Mouse (Mus musculus) MEL (cell line): Measurements from ENCODE around the gene Acot11.

Experiments used
- CTCF ChIP-seq, 3 experiments: IDR thresholded peaks in 2 of 3; conservative IDR thresholded peaks in 1 of 3; 2 replicates each; pipeline ENCODE4 v1.5.1; 2011 to 2012; ENCODE audit warnings: low read length in 3 of 3, low read depth in 2 of 3, mild to moderate bottlenecking in 2 of 3, improper control_type of control experiment in 1 of 3, inconsistent platforms in 1 of 3, mixed read lengths in 1 of 3, moderate library complexity in 1 of 3; ENCODE audit not compliant: control insufficient read depth in 1 of 3, insufficient read depth in 1 of 3, poor library complexity in 1 of 3, severe bottlenecking in 1 of 3
- SMC3 ChIP-seq: IDR thresholded peaks from 2 replicates; pipeline ENCODE4 v1.6.1; 2011; ENCODE audit warnings: low read depth, low read length, improper control_type of control experiment

DNA sequence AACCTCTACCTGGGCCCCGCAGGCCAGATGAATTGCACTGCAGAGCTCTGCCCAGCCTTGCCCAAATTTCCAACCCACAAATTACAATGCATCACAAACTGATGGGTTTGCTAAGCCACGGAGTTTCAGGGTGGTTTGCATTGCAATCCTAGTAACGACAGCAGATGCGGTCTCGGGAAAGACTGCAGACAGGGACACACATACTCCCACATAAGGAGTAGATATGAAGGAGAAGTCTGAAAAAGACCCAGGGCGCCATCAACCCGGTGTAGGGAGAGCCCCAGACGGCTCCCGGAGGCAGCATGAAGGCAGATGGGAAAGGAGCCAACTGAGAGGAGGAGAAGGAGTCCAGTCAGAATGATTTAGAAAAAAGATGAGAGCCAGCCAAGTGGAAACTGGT is 15.1 kb downstream of the Acot11 start:
- TF ChIP-seq CTCF (IDR thresholded peaks at IDR 0.05 in 2 of 3, conservative IDR thresholded peaks at IDR 0.05 in 1 of 3; ENCODE audit: control insufficient read depth in 1 of 3, insufficient read depth in 1 of 3, low read depth in 2 of 3, low read length in 3 of 3, poor library complexity in 1 of 3, severe bottlenecking in 1 of 3) (no peak), SMC3 (no peak)
